Mouse (Mus musculus) brain, embryonic 14.5 days (tissue): Measurements from ENCODE around the gene Obscn.
"Not testable (repeated sequence)": the region's sequence is repeated elsewhere in the genome, so short reads cannot be mapped to it uniquely, and the experiment has no call there.

Source experiments
- CTCF ChIP-seq: fragments of 200-500 bp; IDR thresholded peaks from 2 replicates; pipeline ENCODE4 v1.5.1; 2012; ENCODE audit warnings: inconsistent platforms, mild to moderate bottlenecking, moderate library complexity, borderline replicate concordance; ENCODE audit not compliant: insufficient read depth, insufficient read length; ENCODE audit errors: extremely low read depth
- POLR2A ChIP-seq: fragments of 200-500 bp; IDR thresholded peaks from 2 replicates; pipeline ENCODE4 v1.6.1; 2012; ENCODE audit warnings: mild to moderate bottlenecking, inconsistent platforms, borderline replicate concordance; ENCODE audit not compliant: poor library complexity, insufficient read depth, insufficient read length, severe bottlenecking; ENCODE audit errors: extremely low read depth

DNA sequence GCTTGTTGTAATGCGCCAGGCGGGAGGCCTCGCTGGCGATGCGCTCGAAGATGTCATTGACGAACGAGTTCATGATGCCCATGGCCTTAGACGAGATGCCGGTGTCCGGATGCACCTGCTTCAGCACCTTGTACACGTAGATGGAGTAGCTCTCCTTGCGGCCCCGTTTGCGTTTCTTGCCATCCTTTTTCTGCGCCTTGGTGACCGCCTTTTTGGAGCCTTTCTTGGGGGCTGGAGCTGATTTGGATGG lies 182.1 kb downstream of the Obscn start:
- TF ChIP-seq CTCF, POLR2A: not testable (repeated sequence)
